Mouse (Mus musculus) liver, adult (tissue): Measurements from ENCODE around the gene Pygm.

Experiments used
- GATA4 ChIP-seq: IDR thresholded peaks from 2 replicates; pipeline ENCODE4 v1.6.1; 2014; ENCODE audit warnings: mild to moderate bottlenecking, low read length; ENCODE audit not compliant: insufficient replicate concordance

Pygm gene

DNA sequence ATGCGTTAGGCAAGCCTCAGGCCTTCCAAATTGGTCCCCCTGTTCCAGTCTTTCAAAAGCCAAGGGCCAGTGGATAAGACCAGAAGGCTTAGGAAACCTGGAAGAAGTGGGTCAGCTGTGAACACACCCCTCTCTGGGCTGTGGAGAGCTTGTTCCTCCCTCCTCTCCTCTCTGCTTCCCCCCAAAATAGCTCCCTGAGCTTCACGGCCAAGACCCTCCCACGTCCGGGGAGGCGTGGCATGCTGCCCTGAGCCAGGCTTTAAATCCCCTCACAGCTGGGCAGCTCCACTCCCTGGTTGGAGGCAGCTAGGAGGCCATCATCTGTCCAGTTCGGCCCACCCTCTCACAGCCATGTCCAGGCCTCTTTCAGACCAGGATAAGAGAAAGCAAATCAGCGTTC lies at the start of gene Pygm:
Pygm (plus strand) TSS at position 272 of the 400 bp plus-strand sequence.
- TF ChIP-seq GATA4, result no peak

DNA sequence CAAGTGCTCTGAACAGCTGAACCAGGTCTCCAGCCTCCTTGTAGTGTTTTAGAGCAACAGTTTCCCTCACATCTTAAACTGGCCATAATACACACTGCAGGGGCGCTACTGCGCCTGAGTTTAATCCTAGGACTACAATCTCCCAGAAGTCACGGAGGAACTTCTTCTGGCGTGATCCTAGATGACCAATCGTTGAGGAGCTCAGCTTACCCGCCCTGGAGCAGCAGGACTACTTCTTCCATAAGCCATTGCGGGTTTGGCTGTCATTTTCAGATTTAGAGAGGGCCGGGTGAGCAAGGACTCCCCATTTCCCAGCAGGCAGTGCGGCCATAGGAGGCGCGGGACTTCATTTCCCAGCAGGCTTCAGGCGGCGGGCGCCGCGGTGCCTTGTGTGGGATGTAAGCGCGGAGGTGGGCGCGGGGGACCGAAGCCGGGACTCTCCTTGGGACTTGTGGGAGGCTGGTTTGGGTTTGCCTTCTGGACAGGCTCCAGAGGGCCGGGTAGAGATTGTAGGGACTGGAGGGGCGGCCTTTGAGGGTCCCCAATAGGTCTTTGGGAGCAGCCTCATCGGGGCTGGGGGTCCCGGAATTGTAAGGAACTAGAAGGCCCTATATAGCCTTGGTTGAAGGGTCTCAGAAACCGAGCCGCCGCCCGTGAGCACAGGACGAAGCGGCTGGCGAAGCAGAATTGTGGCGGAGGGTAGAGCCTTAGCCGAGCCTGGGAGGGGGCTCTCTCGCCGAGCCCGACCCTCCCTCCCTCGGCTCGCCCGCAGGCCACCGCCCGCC lies 49.3 kb upstream of the Pygm start, which contains the start of gene Men1:
Men1 (plus strand) TSS at position 307 of the 785 bp plus-strand sequence.
- TF ChIP-seq GATA4, result peak; percentile 27; the same call in 1 of the 2 replicates

DNA sequence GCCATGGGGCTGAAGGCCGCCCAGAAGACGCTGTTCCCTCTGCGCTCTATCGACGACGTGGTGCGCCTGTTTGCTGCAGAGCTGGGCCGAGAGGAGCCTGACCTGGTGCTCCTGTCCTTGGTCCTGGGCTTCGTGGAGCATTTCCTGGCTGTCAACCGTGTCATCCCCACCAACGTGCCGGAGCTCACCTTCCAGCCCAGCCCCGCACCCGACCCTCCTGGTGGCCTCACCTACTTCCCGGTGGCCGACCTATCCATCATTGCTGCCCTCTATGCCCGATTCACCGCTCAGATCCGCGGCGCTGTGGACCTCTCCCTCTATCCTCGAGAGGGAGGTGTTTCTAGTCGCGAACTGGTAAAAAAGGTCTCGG lies 48.8 kb upstream of the Pygm start:
- TF ChIP-seq GATA4, result no peak

DNA sequence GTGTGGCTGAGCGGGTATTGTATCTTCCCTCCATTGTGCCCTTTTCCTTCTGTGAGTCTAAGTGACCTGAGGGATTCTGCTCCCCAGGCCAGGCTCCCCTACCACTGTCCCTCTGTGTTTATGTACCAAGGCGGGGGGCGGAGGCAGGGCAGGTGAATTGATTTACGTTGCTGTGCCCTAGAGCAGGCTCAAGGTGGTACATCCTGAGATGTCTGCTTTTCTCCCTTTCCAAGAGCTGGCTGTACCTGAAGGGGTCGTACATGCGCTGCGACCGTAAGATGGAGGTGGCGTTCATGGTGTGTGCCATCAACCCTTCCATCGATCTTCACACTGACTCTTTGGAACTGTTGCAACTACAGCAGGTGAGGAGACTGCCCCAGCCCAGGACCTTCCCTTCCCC lies 47.3 kb upstream of the Pygm start:
- no peak for TF ChIP-seq GATA4

DNA sequence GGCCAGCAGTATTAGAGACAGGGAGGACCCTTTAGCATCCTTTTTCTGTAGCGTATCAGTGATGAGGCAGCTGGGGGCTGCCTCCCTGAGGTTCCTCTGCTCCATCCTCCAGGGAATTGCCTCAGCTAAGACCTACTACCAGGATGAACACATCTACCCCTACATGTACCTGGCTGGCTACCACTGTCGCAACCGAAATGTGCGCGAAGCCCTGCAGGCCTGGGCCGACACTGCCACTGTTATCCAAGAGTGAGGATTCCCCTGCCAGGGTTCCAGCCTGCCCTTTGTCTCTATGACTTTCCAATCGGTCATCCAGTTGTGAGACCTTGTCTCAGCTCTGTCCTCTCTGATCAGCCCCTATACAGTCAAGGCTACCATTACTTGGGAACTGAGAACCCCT lies 46.0 kb upstream of the Pygm start:
- TF ChIP-seq GATA4, result no peak

DNA sequence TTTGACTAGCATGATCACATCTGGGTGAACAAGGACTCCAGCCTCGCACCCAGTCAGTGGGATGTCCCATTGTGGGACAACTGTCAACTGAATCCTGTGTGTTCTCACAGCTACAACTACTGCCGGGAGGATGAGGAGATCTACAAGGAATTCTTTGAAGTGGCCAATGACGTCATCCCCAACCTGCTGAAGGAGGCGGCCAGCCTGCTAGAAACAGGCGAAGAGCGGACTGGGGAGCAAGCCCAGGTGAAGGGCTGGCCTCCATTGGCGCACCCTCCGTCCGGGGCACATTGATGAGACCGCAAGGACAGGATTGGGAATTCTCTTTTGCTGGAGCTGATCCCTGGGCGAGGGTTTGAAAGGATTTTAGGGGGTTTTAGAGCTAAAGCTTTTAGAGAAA lies 45.5 kb upstream of the Pygm start:
- no peak for TF ChIP-seq GATA4

DNA sequence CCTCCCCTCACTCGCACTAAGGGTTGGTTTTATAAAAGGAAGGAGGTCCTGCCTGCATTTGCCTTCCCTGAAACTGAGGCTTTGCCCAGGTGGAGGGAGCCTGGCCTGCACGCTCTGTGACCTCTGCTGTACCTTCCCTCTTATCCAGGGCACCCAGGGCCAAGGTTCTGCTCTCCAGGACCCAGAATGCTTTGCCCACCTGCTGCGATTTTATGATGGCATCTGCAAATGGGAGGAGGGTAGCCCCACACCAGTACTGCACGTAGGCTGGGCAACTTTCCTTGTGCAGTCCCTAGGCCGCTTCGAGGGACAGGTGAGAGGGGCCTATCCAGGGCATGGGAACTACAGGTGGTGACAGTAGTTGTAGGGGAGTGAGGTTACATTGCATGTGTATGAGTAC lies 45.0 kb upstream of the Pygm start:
- TF ChIP-seq GATA4, result no peak

DNA sequence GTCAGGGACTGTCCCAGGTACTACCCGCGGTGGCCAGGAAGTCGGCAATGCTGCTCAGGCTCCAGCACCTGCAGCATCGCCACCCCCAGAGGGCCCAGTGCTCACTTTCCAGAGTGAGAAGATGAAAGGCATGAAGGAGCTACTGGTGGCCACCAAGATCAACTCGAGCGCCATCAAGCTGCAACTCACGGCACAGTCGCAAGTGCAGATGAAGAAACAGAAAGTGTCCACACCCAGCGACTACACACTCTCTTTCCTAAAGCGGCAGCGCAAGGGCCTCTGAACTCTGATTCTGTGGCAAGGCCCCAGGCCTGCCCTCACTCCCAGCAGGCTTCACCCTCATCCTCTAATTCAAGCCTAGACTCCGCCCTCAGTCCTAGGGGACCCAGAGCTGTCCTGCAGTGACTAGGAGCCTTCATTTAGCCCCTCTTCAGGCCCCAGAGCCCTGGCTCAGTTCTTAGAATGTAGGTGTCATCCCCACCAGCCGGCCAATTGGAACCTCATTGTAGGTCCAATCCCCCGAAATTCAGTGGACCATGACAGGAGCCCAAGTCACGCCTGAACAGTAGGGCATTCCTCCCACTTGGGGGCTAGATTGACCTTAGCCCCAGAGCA lies 44.2 kb upstream of the Pygm start:
- no peak for TF ChIP-seq GATA4

DNA sequence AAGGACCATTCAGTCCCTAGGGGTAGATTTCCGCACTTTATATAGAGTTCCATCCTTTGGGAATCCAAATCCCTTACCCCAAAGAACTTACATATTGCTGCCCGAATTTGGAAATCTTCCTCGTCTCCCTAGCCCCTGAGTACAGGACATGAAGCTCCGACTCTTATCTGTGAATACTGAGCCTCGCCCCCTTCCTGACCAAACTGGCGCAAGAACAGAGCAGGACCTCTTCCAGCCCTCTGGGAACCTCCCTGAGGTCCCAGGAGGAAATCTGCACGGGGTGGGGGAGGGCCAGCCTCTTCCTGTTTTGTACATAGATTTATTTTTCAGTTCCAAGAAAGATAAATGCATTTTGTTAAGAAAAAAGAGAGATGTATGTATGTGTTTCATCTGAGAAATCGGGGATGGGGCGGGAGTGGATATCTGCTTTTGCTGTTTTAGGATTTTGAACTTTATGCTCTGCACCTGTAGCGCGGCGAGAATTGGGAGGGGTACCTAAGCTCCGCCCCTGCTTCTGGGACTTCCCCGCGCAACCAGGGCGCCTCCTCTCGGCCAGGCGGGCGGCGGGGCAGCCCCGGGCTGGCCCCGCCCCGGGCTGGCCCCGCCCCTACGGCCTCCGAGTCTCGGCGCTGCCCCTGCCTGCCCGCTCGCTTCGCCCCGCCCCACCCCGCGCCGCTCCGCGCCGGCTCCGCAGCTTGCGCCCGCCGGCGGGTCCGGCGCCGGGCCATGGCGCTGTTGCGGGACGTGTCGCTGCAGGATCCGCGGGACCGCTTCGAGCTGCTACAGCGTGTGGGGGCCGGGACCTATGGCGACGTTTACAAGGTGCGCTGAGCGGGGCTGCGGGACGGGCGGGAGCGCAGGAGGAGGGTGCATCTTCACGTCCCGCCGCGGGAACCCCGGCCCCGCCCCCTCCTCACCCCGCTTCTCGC lies 43.4 kb upstream of the Pygm start, which contains the start of gene Map4k2:
Map4k2 (plus strand) TSS at position 612 of the 929 bp plus-strand sequence.
- peak; percentile 75; the same call in 1 of the 2 replicates for TF ChIP-seq GATA4

DNA sequence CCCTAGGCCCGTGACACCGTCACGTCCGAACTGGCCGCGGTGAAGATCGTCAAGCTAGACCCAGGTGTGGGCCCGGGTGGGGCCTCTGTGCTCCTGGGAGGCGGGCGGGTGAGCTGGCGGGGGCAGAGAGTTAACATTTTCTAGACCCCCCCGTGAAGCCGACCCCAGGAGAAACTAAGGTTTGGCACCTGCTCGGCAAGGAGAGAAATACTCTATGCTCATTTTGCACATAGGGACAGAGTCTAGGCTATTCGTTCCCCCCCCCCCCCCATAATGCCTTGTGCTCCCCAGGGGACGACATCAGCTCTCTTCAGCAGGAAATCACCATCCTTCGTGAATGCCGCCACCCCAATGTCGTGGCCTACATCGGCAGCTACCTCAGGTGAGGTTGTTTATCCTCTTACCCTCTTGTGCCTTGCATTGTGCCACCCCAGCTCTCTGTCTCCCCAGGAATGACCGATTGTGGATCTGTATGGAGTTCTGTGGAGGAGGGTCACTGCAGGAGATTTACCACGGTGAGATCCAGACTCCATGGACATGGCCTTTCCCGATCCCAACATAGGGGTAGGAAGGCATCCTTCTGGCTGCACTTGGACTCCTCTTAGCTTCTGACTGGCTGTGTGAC lies 42.6 kb upstream of the Pygm start:
- no peak for TF ChIP-seq GATA4

DNA sequence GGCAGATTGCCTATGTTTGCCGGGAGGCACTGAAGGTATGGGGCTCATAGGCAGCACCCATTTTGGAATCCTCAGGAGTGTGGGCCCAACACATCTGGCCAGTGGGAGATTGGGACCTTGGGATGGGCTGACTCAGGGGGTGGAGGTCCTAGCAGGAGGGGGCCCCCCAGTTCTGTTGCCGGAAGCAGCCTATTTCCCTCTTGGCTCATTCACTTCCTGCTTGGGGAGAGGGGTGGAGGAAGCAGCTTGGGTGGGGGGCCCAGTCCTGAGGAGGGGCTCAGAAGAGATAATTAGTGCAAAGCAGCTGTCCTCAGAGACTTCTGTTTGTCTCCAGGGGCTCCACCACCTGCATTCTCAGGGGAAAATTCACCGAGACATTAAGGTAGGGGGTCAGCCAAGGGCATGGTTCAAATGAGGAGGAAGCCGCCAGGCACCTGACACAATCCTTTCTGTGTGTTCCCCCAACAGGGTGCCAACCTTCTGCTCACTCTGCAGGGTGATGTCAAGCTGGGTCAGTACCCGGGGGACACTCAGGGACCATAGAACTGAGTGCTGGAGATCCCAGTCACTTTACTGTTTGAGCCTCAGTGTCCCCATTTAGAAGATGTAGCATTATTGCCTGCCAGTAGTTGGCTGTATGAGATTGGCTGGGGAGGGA lies 41.8 kb upstream of the Pygm start:
- no peak for TF ChIP-seq GATA4

DNA sequence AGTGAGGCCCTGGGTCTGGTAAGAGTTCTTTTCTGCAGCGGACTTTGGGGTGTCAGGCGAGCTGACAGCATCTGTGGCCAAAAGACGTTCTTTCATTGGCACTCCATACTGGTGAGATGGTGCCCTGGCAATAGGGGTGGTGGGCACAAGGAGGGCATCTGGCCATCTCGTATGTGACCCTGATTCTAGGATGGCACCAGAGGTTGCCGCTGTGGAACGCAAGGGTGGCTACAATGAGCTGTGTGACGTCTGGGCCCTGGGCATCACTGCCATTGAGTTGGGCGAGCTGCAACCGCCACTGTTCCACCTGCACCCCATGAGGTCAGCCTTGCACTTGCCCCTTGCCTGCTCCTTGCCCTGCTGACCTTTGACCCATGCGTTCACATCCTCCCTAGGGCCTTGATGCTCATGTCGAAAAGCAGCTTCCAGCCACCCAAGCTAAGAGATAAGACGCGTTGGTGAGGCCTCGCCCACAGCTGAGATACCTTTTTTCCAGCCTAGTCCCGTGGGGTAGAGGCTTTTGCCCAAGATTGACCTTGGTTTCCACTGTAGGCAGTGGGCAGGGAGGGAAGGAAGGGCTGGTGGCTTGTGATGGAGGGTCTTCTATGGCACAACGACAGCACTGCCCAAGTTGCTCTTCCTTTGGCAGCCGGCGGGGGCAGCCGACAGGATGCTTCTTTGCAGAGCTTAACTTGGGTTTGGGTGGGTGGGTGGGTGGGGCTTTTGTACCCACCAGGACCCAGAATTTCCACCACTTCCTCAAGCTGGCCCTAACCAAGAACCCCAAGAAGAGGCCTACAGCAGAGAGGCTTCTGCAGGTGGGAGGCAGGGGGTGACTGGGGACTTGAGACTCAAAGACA lies 40.9 kb upstream of the Pygm start:
- no peak for TF ChIP-seq GATA4

DNA sequence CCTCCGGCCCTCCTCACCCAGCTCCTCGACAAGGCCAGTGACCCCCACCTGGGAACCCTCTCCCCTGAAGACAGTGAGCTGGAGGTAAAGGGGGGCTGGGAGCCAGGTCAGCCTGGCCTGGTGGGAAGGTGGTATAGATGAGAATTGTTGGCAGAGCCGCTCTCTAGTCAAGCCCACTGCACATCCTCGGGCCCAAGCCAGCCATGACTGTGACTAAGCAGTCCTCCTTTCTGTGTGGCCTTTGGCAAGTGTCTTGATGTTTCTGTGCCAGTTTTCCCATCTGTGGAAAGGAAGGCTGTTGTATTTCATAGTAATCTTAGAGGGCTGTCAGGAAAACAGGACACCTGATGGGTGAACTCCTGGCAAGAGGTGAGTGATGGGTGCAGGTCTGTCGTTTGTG lies 40.2 kb upstream of the Pygm start:
- no peak for TF ChIP-seq GATA4

DNA sequence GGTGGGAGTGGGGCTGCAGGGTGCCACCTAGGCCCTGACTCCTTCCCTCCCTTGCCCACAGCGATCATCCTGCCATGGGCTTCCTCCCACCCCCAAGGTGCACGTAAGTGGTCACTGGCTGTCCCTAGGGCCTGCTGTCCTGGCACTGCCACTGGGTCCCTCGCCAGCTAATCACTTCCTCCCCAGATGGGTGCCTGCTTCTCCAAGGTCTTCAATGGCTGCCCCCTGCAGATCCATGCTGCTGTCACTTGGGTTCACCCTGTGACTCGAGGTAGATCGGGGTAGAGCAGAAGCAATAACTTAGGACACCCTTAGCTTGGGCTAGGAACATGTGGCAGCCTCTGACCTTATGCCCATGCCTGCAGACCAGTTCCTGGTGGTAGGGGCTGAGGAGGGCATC lies 38.2 kb upstream of the Pygm start:
- no peak for TF ChIP-seq GATA4
